Mouse (Mus musculus): ENCODE measurements at regions not wholly inside any gene's neighbourhood (a gene's known extent, or its start where the extent isn't known, plus 50 kb on each side); places are given as distances from the start of the nearest gene placed in this dataset.
A peak's percentile ranks its signal among the peaks of the same experiment; 100 is the strongest.

- DNase-seq (ENCODE audit: low read depth, low spot score): no peak
Measured at GRCm38 (mm10) chr15:60762071-60762470, 91.5 kb downstream of the Fam84b start.

GRCm38 (mm10) chr15:60760015-60760437, 93.6 kb downstream of the Fam84b start:
- peak; percentile 68 for DNase-seq (ENCODE audit: low read depth, low spot score)

DNA sequence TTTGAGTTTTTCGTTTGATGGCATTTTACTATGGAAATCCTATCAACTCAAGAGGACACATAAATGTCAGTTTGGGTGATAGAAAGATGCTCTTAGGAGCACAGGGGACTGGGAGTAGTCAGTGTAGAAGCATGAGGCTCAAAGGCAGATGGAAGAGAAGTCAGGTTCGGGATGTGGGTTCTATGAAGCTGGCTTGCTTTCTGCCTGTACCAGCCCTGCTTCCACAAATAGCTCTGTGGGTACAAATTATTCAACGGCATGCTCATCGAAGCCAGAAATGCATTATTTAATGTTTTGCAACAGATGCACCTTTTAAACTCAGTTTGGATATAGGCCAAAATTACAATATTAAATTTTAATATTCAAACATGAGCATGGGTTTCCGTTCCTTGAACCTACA, 99.3 kb downstream of the Fam84b start:
- DNase-seq (ENCODE audit: low read depth, low spot score): no peak

- DNase-seq (ENCODE audit: low read depth, low spot score): no peak
Measured at GRCm38 (mm10) chr15:60739598-60739997, 114.0 kb downstream of the Fam84b start.

DNA sequence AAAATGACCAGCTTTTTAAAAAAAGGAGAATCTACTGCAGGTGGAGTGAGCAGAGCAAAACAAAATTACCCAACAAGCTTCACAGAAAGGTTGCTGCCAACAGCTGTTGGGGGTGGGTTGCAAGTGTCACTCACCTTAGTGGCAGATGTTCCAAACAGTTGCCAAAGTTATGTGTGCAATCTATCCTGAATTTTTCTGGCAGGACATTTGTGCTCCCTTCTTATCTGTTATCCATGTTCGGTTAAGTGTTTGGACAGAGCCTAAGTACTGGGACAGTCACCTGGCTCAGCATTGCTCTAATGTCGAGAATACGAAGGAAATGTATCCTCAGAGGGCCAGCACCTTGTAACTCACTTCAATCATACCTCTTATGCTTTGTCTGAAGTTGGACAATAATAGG, 115.3 kb downstream of the Fam84b start:
- no peak for DNase-seq (ENCODE audit: low read depth, low spot score)

DNA sequence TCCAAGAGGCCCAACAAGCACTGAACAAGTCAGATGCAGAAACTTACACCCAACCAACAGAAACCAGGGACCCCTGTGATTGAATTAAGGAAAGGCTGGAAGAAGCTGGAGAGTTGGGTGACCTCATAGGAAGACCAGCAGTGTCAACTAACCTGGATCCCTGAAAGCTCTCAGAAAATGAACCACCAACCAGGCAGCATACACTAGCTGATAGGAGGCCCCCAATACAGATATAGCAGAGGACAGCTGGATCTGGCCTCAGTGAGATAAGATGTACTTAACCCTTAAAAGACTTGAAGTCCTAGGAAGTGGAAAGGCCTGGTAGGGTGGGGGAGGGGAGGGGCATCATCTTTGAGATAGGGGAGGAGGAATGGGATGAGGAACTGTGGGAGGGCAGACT, 121.2 kb downstream of the Fam84b start:
- DNase-seq (ENCODE audit: low read depth, low spot score): no peak

GRCm38 (mm10) chr15:60728754-60729153, 124.8 kb downstream of the Fam84b start:
- DNase-seq (ENCODE audit: low read depth, low spot score): no peak

DNA sequence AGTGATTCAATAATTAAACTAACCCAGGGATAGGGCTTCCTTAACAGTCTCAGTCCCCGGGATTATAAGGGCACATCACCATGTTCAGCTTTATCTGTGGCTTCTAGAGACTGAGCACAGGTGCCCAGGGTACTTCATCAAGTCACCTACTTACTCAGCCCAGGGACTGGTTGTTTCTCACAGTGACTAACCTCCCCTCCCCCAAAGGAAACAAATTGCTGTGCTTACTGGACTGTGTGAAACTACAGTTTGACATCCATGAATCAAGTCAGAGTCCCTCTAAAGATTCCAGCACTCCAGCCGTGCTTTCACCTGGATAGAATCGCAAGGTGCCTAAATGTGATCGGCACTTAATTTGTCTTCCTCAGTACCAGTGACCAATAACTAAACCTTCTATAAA, 125.2 kb downstream of the Fam84b start:
- DNase-seq (ENCODE audit: low read depth, low spot score): no peak

DNA sequence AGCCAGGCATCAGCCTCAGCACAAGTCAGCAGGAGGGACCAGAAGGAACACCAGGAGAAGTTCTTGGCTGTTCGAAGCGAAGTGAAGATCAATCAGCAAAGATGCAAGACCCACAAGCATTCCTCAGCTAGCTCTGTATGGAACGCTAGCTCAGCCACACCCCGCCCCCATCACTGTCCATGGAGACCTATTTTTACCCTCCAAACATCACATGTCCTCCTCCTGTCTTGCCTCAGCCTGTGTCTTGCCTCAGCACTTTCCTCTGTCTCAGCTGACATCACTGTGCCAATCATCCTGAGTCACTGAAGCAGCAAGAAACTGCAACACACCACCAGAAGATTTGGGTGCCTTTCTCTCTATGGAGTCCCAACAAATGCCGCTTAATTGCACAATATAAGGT, 134.2 kb downstream of the Fam84b start:
- DNase-seq (ENCODE audit: low read depth, low spot score): no peak

DNA sequence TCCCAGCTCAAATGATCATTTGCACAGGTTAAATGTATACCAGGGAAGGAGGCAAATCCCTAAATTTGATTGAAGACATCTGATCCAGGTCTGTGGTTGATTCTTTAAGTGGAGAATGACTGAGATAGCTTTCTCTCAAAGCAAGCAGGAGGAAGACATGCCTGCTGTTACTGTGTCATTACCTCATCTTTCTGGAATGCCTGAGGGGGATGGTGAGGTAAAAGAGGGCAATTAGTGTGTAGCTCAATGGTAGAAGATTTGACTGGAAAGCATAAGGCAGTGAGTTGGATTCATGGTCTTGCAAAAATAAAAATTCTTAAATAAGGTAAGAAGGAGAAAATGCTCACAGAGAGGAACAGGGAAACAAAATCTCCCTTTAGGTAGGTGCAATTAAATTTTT, 144.9 kb downstream of the Fam84b start:
- peak; percentile 7 for DNase-seq (ENCODE audit: low read depth, low spot score)

GRCm38 (mm10) chr15:60706009-60706408, 147.6 kb downstream of the Fam84b start:
- DNase-seq (ENCODE audit: low read depth, low spot score): no peak

- no peak for DNase-seq (ENCODE audit: low read depth, low spot score)
Measured at GRCm38 (mm10) chr15:60701273-60701672, 152.3 kb downstream of the Fam84b start.

GRCm38 (mm10) chr15:60694746-60695145, 158.8 kb downstream of the Fam84b start:
- DNase-seq (ENCODE audit: low read depth, low spot score): no peak

- DNase-seq (ENCODE audit: low read depth, low spot score): peak; percentile 54
Measured at GRCm38 (mm10) chr15:60693751-60694500, 159.7 kb downstream of the Fam84b start.

- DNase-seq (ENCODE audit: low read depth, low spot score): no peak
Measured at GRCm38 (mm10) chr15:60692718-60693597, 160.6 kb downstream of the Fam84b start.

DNA sequence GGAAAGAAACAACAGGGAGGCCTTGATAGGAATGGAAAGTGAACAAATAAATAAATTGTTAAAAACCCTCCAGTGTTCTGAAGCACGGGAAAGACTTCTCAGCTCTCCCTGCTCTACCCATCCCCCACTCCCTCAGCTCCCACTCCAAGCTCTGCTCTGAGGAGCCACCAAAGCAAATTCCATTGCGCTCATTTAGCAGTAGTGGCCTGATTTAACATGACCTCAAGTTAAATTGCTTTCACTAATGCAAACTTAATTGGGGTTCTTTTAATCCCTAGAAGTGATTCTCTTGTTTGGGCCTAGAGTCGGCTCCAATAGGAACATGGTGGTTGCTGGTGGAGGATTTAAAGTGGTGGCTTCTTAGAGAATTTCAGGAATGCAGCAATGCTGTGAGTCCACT, 161.4 kb downstream of the Fam84b start:
- DNase-seq (ENCODE audit: low read depth, low spot score): no peak

- DNase-seq (ENCODE audit: low read depth, low spot score): no peak
Measured at GRCm38 (mm10) chr15:60677397-60677796, 176.2 kb downstream of the Fam84b start.

- DNase-seq (ENCODE audit: low read depth, low spot score): no peak
Measured at GRCm38 (mm10) chr15:60657572-60657971, 196.0 kb downstream of the Fam84b start.

GRCm38 (mm10) chr15:60655113-60655512, 198.5 kb downstream of the Fam84b start:
- no peak for DNase-seq (ENCODE audit: low read depth, low spot score)

DNA sequence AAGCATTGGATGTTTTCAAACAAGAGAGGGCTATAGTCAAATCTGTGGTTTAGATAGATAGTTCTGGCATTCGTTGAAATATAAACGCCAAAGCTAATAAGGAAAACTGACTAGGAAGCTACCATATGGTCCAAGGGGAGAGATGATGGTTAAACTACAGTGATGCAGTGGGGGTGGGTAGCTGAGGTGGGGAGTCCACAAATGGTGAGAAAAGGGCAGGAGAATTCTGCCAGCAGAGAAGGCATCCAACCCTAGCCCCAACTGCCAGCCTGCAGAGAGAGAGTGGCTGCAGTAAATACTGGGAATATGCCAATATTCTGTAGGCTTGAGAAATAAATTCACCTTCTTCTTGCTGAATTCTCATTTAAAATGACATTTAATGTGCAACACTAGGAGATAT, 204.3 kb downstream of the Fam84b start:
- no peak for DNase-seq (ENCODE audit: low read depth, low spot score)

- DNase-seq (ENCODE audit: low read depth, low spot score): no peak
Measured at GRCm38 (mm10) chr15:60641770-60642169, 211.8 kb downstream of the Fam84b start.

DNA sequence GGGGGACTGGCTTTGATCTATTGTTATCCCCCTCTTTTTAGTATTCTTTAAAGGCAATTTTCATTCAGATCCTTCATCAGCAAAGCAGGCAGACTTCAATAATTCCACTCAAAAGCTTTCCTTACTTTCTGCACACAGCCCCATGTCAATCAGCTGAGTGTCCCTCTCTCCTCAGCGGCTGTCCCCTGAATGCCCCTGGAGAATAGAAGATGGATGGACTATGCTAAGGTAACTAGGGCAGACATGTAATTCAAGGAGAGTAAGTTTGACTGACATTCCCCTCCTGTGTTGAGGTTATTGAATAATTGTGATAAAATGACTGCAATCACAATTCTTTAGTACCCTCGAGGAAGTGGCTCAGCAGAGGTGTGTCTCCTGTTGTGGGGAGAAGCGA, 220.1 kb downstream of the Fam84b start:
- no peak for DNase-seq (ENCODE audit: low read depth, low spot score)

Data from ZHBTc4 (cell line).